In genomic region chr12:102419544-102419943, GRCm38 (mm10) we compare ENCODE assay signal across 8 mouse cellular contexts. TPM values are rescaled to one million over a fixed set of nuclear protein-coding genes. Genes with fewer than 3 reads are reported as not detected.
A peak's percentile ranks its signal among the peaks of the same experiment; 100 is the strongest.
DNase-seq lines count a peak whose midpoint lies in the region; ATAC-seq and TF ChIP-seq lines count a peak whose summit lies in the region.

No protein-coding gene starts in this region.

- peak; percentile 60 for DNase-seq in layer of hippocampus, adult 9-11 months
- DNase-seq in layer of hippocampus, postnatal 36 days = no peak
- peak; percentile 69 for DNase-seq in cerebellum, adult 11-12 months
- peak; percentile 43 for DNase-seq in forebrain, postnatal 0 days
- no peak for DNase-seq in thymus, postnatal 36 days
- no peak for DNase-seq in thymus, postnatal 4 days
- DNase-seq in thymus, postnatal 25 days = no peak

- H3K4me1 ChIP-seq in forebrain, postnatal 0 days (ENCODE audit: insufficient read depth) = no peaks in the 10 kb centered on the region
- H3K4me1 ChIP-seq in midbrain, embryonic 15.5 days = peaks cover 5% of the 10 kb centered on the region; the same call in 1 of the 2 replicates

- 23% methylated on average over 3 of the region's 3 CpGs for WGBS in forebrain, postnatal 0 days
- 30% methylated on average over 3 of the region's 3 CpGs for WGBS in midbrain, embryonic 15.5 days

- H3K9me3 ChIP-seq in forebrain, postnatal 0 days (ENCODE audit: low read length) = no peaks in the 10 kb centered on the region
- H3K9me3 ChIP-seq in midbrain, embryonic 15.5 days = no peaks in the 10 kb centered on the region

- H3K27me3 ChIP-seq in forebrain, postnatal 0 days (ENCODE audit: insufficient read depth, low read length) = no peaks in the 10 kb centered on the region
- H3K27me3 ChIP-seq in midbrain, embryonic 15.5 days (replicated peaks) = no peaks in the 10 kb centered on the region

- no peak for TF ChIP-seq CTCF in forebrain, postnatal 0 days (IDR thresholded peaks at IDR 0.05; ENCODE audit: low read depth)

- peak; percentile 91 for ATAC-seq in forebrain, postnatal 0 days
- ATAC-seq in midbrain, embryonic 15.5 days (replicated peaks) = no peak

- H3K4me2 ChIP-seq in forebrain, postnatal 0 days (ENCODE audit: low read depth) = no peak overlapping the region
- H3K4me2 ChIP-seq in midbrain, embryonic 15.5 days = no peak overlapping the region

- no peak overlapping the region for H3K9ac ChIP-seq in forebrain, postnatal 0 days
- H3K9ac ChIP-seq in midbrain, embryonic 15.5 days = no peak overlapping the region

- H3K27ac ChIP-seq in forebrain, postnatal 0 days (ENCODE audit: low read depth, low read length) = no peak overlapping the region
- H3K27ac ChIP-seq in midbrain, embryonic 15.5 days = 0 out of 2 replicates have a peak overlapping the region, but pooled peaks have one; percentile 48

- H3K4me3 ChIP-seq in forebrain, postnatal 0 days (ENCODE audit: low read depth, low read length) = no peak overlapping the region
- no peak overlapping the region for H3K4me3 ChIP-seq in midbrain, embryonic 15.5 days

- peaks cover 11% of the 10 kb centered on the region; the same call in 1 of the 2 replicates for H3K36me3 ChIP-seq in forebrain, postnatal 0 days (ENCODE audit: insufficient read depth)
- peaks cover 5% of the 10 kb centered on the region for H3K36me3 ChIP-seq in midbrain, embryonic 15.5 days (replicated peaks)

RNA-seq across cellular contexts. Expression of gene Lgmn, which starts 20.1 kb away (rescaled TPM):
- total RNA-seq in layer of hippocampus, postnatal 36 days (2021) = 10 to 100 TPM; 83.0 to 84.8 TPM
- 79.6 and 88.1 TPM in 2 replicates for total RNA-seq in forebrain, postnatal 0 days (2014; rRNA removed)
- 121 and 139 TPM in 2 replicates for polyA plus RNA-seq in forebrain, postnatal 0 days (2015; fragmentation: Nextera tagmentation; extraction: Ambion mirVana)
- 87.7 and 89.9 TPM in 2 replicates for polyA plus RNA-seq in midbrain, embryonic 15.5 days (2015; fragmentation: Nextera tagmentation; extraction: Ambion mirVana)

RNA-seq across cellular contexts. Expression of gene Golga5, which starts 49.4 kb away (rescaled TPM):
- 10 to 100 TPM; 26.0 to 27.1 TPM for total RNA-seq in layer of hippocampus, postnatal 36 days (2021)
- 28.9 and 34.9 TPM in 2 replicates for total RNA-seq in forebrain, postnatal 0 days (2014; rRNA removed)
- 24.4 and 25.6 TPM in 2 replicates for polyA plus RNA-seq in forebrain, postnatal 0 days (2015; fragmentation: Nextera tagmentation; extraction: Ambion mirVana)
- 25.5 and 31.0 TPM in 2 replicates for polyA plus RNA-seq in midbrain, embryonic 15.5 days (2015; fragmentation: Nextera tagmentation; extraction: Ambion mirVana)

Comparison
In these comparisons a context has a peak if more than half of its experiments do, and no peak if none do; other contexts are left out.
1. DNase-seq: peak in layer of hippocampus, adult 9-11 months (single experiment), cerebellum, adult 11-12 months (single experiment) and forebrain, postnatal 0 days (single experiment); none in layer of hippocampus, postnatal 36 days (0 of 2), thymus, postnatal 36 days (0 of 2), thymus, postnatal 4 days (single experiment) and thymus, postnatal 25 days (single experiment).